Mouse (Mus musculus): Measurements from ENCODE around the gene Lims1.

The Lims1 gene

GRCm38 (mm10) chr10:58382621-58383101 lies 59.4 kb downstream of the Lims1 start:
- DNase-seq (ENCODE audit: low read depth, low spot score): peak; percentile 70

- peak; percentile 98 for DNase-seq (ENCODE audit: low read depth, low spot score)
These were observed 60.0 kb downstream of the Lims1 start for GRCm38 (mm10) chr10:58383282-58383681.

GRCm38 (mm10) chr10:58383761-58384160 lies 60.5 kb downstream of the Lims1 start:
- peak; percentile 90 for DNase-seq (ENCODE audit: low read depth, low spot score)

GRCm38 (mm10) chr10:58385629-58386028 lies 62.4 kb downstream of the Lims1 start:
- peak; percentile 70 for DNase-seq (ENCODE audit: low read depth, low spot score)

GRCm38 (mm10) chr10:58386997-58387396 lies 63.7 kb downstream of the Lims1 start:
- no peak for DNase-seq (ENCODE audit: low read depth, low spot score)

- no peak for DNase-seq (ENCODE audit: low read depth, low spot score)
These were observed 65.4 kb downstream of the Lims1 start for GRCm38 (mm10) chr10:58388648-58389047.

- peak; percentile 66 for DNase-seq (ENCODE audit: low read depth, low spot score)
These were observed 65.9 kb downstream of the Lims1 start for GRCm38 (mm10) chr10:58389151-58389550.

- DNase-seq (ENCODE audit: low read depth, low spot score): peak; percentile 60
These were observed 69.2 kb downstream of the Lims1 start for GRCm38 (mm10) chr10:58392435-58392834.

GRCm38 (mm10) chr10:58393026-58394014 lies 70.1 kb downstream of the Lims1 start:
- no peak for DNase-seq (ENCODE audit: low read depth, low spot score)

GRCm38 (mm10) chr10:58394170-58394569 lies 70.9 kb downstream of the Lims1 start:
- DNase-seq (ENCODE audit: low read depth, low spot score): no peak

- no peak for DNase-seq (ENCODE audit: low read depth, low spot score)
These were observed 72.0 kb downstream of the Lims1 start for GRCm38 (mm10) chr10:58395315-58395714.

GRCm38 (mm10) chr10:58395723-58396122 lies 72.5 kb downstream of the Lims1 start:
- DNase-seq (ENCODE audit: low read depth, low spot score): no peak

GRCm38 (mm10) chr10:58396600-58396999 lies 73.3 kb downstream of the Lims1 start:
- DNase-seq (ENCODE audit: low read depth, low spot score): peak; percentile 94

- no peak for DNase-seq (ENCODE audit: low read depth, low spot score)
These were observed 75.7 kb downstream of the Lims1 start for GRCm38 (mm10) chr10:58398941-58399340.

- DNase-seq (ENCODE audit: low read depth, low spot score): peak; percentile 93
These were observed 78.6 kb downstream of the Lims1 start for GRCm38 (mm10) chr10:58401838-58402237.

- peak; percentile 57 for DNase-seq (ENCODE audit: low read depth, low spot score)
These were observed 81.4 kb downstream of the Lims1 start for GRCm38 (mm10) chr10:58404639-58405038.

GRCm38 (mm10) chr10:58405285-58405948 lies 82.2 kb downstream of the Lims1 start:
- peak; percentile 29 for DNase-seq (ENCODE audit: low read depth, low spot score)

- DNase-seq (ENCODE audit: low read depth, low spot score): no peak
These were observed 82.7 kb downstream of the Lims1 start for GRCm38 (mm10) chr10:58405949-58406305.

GRCm38 (mm10) chr10:58412331-58412730 lies 89.1 kb downstream of the Lims1 start:
- DNase-seq (ENCODE audit: low read depth, low spot score): no peak

- no peak for DNase-seq (ENCODE audit: low read depth, low spot score)
These were observed 89.6 kb downstream of the Lims1 start for GRCm38 (mm10) chr10:58412852-58413251.

- DNase-seq (ENCODE audit: low read depth, low spot score): no peak
These were observed 93.4 kb downstream of the Lims1 start for GRCm38 (mm10) chr10:58416702-58417101.

GRCm38 (mm10) chr10:58418290-58418971 lies 95.2 kb downstream of the Lims1 start:
- no peak for DNase-seq (ENCODE audit: low read depth, low spot score)

All from brain, adult 2 months (tissue).